Mouse (Mus musculus) hindbrain, embryonic 12.5 days (tissue): ENCODE data around the gene Fam118a. TPM values are rescaled to one million over a fixed set of nuclear protein-coding genes. Genes with fewer than 3 reads are reported as not detected.
"Not testable (repeated sequence)": the region's sequence is repeated elsewhere in the genome, so short reads cannot be mapped to it uniquely, and the experiment has no call there.

Experiments used
- ATAC-seq: fragments of 200-750 bp; cut with Nextera tagmentation; 2 replicates; pipeline ENCODE4 v1.8.0; 2017; ENCODE audit warnings: moderate TSS enrichment; ENCODE audit not compliant: low FRiP score
- H3K27ac ChIP-seq: fragments of 300-500 bp; sonication (generic); 2 replicates; pipeline ENCODE4 v1.5.1; 2016; ENCODE audit warnings: mild to moderate bottlenecking
- H3K27me3 ChIP-seq: fragments of 300-500 bp; sonication (generic); 2 replicates; pipeline ENCODE4 v1.6.1; 2016; ENCODE audit warnings: mild to moderate bottlenecking
- H3K36me3 ChIP-seq: fragments of 300-500 bp; sonication (generic); 2 replicates; pipeline ENCODE4 v1.6.1; 2016; ENCODE audit warnings: mild to moderate bottlenecking
- H3K4me1 ChIP-seq: fragments of 300-500 bp; sonication (generic); 2 replicates; pipeline ENCODE4 v1.6.1; 2016
- H3K4me2 ChIP-seq: fragments of 300-500 bp; sonication (generic); replicated peaks from 2 replicates; pipeline ENCODE4 v1.6.1; 2016; ENCODE audit warnings: mild to moderate bottlenecking
- H3K4me3 ChIP-seq: fragments of 300-500 bp; sonication (generic); 2 replicates; pipeline ENCODE4 v1.5.1; 2016; ENCODE audit warnings: mild to moderate bottlenecking
- H3K9ac ChIP-seq: fragments of 300-500 bp; sonication (generic); 2 replicates; pipeline ENCODE4 v1.6.1; 2016; ENCODE audit warnings: mild to moderate bottlenecking, moderate library complexity
- H3K9me3 ChIP-seq: fragments of 300-500 bp; sonication (generic); replicated peaks from 2 replicates; pipeline ENCODE4 v1.6.1; 2016; ENCODE audit warnings: mild to moderate bottlenecking
- WGBS: fragments of 180-500 bp; shearing (Covaris S2); methylation state at CpG from one replicate; pipeline ENCODE4 v1.1.7; 2016; 5-methylcytosine and 5-hydroxymethylcytosine counted together
- polyA plus RNA-seq: library from polyadenylated mRNA; unstranded; fragments of >200 nt; fragmentation: Nextera tagmentation; extraction: Ambion mirVana; gene quantifications from 2 replicates; pipeline ENCODE4 v1.2.1, GENCODE M21; 2016

The Fam118a gene
- polyA plus RNA-seq = 22.2 and 24.5 TPM in 2 replicates

DNA sequence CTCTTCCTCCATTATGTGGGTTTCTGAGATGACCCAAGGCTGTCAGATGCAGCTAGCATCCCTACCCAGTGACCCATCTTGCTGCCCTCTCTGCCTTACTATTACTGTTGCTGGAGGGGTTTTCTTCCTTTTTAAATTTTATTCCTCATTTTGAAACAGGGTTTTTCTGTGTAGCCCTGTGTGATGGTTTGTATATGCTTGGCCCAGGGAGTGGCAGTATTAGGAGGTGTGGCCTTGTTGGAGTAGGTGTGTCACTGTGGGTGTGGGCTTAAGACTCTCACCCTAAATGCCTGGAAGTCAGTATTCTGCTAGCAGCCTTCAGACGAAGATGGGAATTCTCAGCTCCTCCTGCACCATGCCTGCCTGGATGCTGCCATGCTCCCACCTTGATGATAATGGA is at the start of gene Fam118a:
Fam118a (plus strand) TSS at position 301 of the 400 bp plus-strand sequence.
- not testable (repeated sequence) for H3K4me1 ChIP-seq, ATAC-seq, H3K27ac ChIP-seq, H3K27me3 ChIP-seq, H3K9me3 ChIP-seq, H3K36me3 ChIP-seq, H3K4me2 ChIP-seq, H3K4me3 ChIP-seq, H3K9ac ChIP-seq
- WGBS = 52% methylated on average over 1 of the region's 1 CpGs

- H3K36me3 ChIP-seq = peaks cover 3% of the 10 kb centered on the region; the same call in 1 of the 2 replicates
- no peak overlapping the region for H3K27ac ChIP-seq
- no peaks in the 10 kb centered on the region for H3K9me3 ChIP-seq
- ATAC-seq = no peak
- no peak overlapping the region for H3K4me3 ChIP-seq
- H3K27me3 ChIP-seq = no peaks in the 10 kb centered on the region
- H3K4me2 ChIP-seq = no peak overlapping the region
- H3K9ac ChIP-seq = no peak overlapping the region
- peaks cover 25% of the 10 kb centered on the region for H3K4me1 ChIP-seq
- 89% methylated on average over 9 of the region's 9 CpGs for WGBS
These were observed 47.0 kb upstream of the Fam118a start for GRCm38 (mm10) chr15:84981609-84982313.

DNA sequence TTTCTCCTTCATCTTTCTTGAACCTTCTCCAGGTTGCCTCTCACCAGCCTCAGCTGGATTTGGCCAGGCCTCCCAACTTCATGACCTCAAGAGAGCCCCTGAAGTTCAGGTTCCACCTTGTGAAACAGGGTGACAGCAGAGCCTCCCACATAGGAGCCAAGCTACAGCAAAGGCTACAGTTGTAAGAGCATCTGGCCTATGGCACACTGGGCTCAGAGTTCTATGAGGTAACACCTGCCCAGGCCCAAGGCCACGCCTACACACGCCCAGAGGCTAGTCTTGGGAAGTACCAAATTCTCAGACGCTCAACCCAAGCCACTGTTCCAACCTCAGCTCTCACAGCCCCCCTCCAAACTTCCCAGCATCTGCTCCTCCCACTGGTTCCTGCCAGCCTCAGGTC is 45.9 kb upstream of the Fam118a start:
- no peak overlapping the region for H3K9ac ChIP-seq
- peaks cover 24% of the 10 kb centered on the region for H3K4me1 ChIP-seq
- H3K36me3 ChIP-seq = peaks cover 3% of the 10 kb centered on the region; the same call in 1 of the 2 replicates
- no peak overlapping the region for H3K4me3 ChIP-seq
- no peaks in the 10 kb centered on the region for H3K27me3 ChIP-seq
- H3K9me3 ChIP-seq = no peaks in the 10 kb centered on the region
- no peak overlapping the region for H3K27ac ChIP-seq
- 85% methylated on average over 3 of the region's 3 CpGs for WGBS
- ATAC-seq = no peak
- no peak overlapping the region for H3K4me2 ChIP-seq

- Histone ChIP-seq H3K27ac (no peak overlapping the region), H3K9ac (no peak overlapping the region), H3K9me3 (no peaks in the 10 kb centered on the region), H3K4me3 (no peak overlapping the region), H3K4me2 (no peak overlapping the region), H3K4me1 (peaks cover 27% of the 10 kb centered on the region), H3K36me3 (peaks cover 3% of the 10 kb centered on the region; the same call in 1 of the 2 replicates), H3K27me3 (no peaks in the 10 kb centered on the region)
- 85% methylated on average over 7 of the region's 7 CpGs for WGBS
- ATAC-seq = no peak
These were observed 45.0 kb upstream of the Fam118a start for GRCm38 (mm10) chr15:84983721-84984120.

DNA sequence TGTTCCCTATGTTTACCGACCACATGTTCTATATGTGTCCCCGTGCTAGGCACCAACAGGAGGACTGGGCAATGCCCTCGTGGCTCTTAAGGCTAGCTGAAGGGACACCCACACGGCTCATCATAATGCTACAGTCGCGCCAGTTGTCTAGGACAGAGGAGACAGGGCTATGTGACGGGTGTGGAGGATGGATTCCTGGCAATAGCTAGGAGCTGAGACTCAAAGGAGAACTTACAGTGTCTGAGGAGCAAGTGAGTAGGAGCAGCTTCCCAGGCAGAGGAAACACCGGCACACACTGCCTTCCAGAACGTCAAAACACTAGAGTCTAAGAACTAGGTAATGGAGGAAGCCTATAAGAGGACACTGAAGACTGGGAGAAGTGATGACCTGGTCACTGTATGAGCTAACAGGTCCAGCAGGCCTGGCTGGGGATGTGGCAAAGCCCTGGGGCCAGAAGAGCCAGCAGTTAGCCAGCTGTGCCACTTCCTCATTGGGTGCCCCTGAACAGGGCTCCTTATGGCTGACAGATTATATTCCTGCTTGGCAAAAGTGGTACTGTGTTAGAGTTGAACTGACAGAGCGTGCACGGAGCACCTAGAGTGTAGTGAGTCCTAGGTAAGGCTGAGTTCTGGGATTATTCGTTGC is 43.1 kb upstream of the Fam118a start:
- Histone ChIP-seq H3K36me3 (peaks cover 3% of the 10 kb centered on the region; the same call in 1 of the 2 replicates), H3K27ac (no peak overlapping the region; the same call in 1 of the 2 replicates), H3K9ac (no peak overlapping the region; the same call in 1 of the 2 replicates), H3K4me3 (no peak overlapping the region), H3K27me3 (0 out of 2 replicates have a peak, but pooled peaks cover 2% of the 10 kb centered on the region), H3K9me3 (no peaks in the 10 kb centered on the region), H3K4me1 (peaks cover 25% of the 10 kb centered on the region), H3K4me2 (peak overlapping the region; percentile 78)
- no peak for ATAC-seq
- 89% methylated on average over 12 of the region's 12 CpGs for WGBS

- H3K4me2 ChIP-seq = peak overlapping the region; percentile 78
- no peak overlapping the region for H3K27ac ChIP-seq
- 0 out of 2 replicates have a peak, but pooled peaks cover 2% of the 10 kb centered on the region for H3K27me3 ChIP-seq
- WGBS = 72% methylated on average over 4 of the region's 4 CpGs
- no peak for ATAC-seq
- H3K9ac ChIP-seq = peak overlapping the region; percentile 90
- H3K36me3 ChIP-seq = peaks cover 3% of the 10 kb centered on the region; the same call in 1 of the 2 replicates
- peak overlapping the region; percentile 88 for H3K4me3 ChIP-seq
- H3K9me3 ChIP-seq = no peaks in the 10 kb centered on the region
- peaks cover 25% of the 10 kb centered on the region for H3K4me1 ChIP-seq
These were observed 42.4 kb upstream of the Fam118a start for GRCm38 (mm10) chr15:84986171-84987019.

- Histone ChIP-seq H3K9me3 (no peaks in the 10 kb centered on the region), H3K4me2 (peak overlapping the region; percentile 78), H3K4me3 (peak overlapping the region; percentile 88), H3K4me1 (peaks cover 25% of the 10 kb centered on the region), H3K27me3 (0 out of 2 replicates have a peak, but pooled peaks cover 2% of the 10 kb centered on the region), H3K36me3 (peaks cover 3% of the 10 kb centered on the region; the same call in 1 of the 2 replicates), H3K9ac (peak overlapping the region; percentile 90), H3K27ac (peak overlapping the region; percentile 77)
- ATAC-seq = peak; percentile 79
- WGBS = under 1% methylated on average over 43 of the region's 53 CpGs
These were observed 41.5 kb upstream of the Fam118a start for GRCm38 (mm10) chr15:84987020-84987815.

DNA sequence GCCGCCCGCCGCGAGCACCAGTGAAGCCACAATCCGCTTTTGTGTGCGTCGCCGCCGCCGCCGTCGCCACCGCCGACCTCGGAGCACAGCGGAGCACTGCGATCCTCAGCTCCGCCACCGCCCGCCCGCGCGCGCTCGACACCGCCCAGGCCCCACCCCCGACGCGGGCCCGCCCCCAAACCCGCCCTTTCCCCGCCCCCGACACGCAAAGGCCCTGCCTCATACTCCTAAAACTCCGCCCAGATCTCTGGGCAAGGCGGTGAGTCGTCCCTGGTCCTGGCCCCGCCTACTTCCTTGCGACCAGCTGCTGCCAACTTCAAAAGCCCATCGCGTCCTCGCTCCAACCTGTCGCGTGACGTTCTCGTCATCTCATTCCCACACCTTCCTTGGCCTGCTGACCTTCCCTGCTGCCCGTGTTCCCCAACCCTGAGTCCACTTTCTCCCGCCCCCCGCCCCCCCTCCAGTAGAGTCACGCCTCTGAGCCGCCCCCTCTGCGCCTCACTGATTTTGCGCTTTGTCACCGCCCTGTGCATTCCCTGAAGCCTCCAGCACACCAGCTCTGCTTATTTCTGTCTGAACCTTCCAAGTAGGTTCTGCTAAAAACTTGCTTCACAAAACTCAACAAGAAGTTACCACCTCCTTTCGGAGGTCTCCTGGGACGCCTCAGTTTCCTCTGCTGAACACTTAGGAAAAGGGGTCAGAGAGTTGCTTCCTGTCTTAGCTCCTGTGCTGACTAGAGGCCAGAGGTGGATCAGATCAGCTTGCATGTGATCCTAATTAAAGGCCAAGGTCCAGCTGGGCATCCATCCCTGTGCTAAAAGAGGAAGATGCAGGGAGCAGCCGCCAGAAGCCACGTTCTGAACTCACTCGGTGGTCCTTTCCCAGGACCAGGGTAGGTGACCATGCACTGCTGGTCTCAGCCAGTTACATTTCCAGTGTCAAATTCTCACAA is 40.6 kb upstream of the Fam118a start, which contains the start of gene 5031439G07Rik:
5031439G07Rik (minus strand) TSS at position 678 of the 952 bp plus-strand sequence.
- peaks cover 3% of the 10 kb centered on the region; the same call in 1 of the 2 replicates for H3K36me3 ChIP-seq
- peak within 1 kb of the TSS; percentile 90 for H3K9ac ChIP-seq
- under 1% methylated on average over 46 of the region's 59 CpGs for WGBS
- peak within 1 kb of the TSS; percentile 77 for H3K27ac ChIP-seq
- H3K4me3 ChIP-seq = peak within 1 kb of the TSS; percentile 88
- peaks cover 25% of the 10 kb centered on the region for H3K4me1 ChIP-seq
- H3K9me3 ChIP-seq = no peaks in the 10 kb centered on the region
- peak; percentile 90 for ATAC-seq
- H3K4me2 ChIP-seq = peak within 1 kb of the TSS; percentile 78
- 0 out of 2 replicates have a peak, but pooled peaks cover 2% of the 10 kb centered on the region for H3K27me3 ChIP-seq

DNA sequence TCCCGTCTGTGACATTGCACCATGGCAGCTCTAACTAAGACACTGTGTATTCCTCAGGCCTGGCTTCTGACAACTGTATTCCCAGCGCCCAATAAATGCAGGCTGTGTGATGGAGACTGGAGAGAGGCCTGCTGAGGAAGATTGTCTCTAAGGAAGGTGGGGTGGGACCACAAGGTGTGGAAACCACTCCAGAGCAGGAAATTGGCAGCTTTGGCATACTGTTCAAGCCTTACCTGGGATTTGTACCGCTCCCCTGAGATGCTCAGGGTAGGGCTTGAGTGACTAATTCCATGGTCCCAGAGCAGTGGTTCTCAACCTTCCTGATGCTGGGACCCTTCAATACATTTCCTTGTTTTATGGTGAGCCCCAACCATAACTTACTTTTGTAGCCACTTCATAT is 39.6 kb upstream of the Fam118a start:
- Histone ChIP-seq H3K36me3 (no peaks in the 10 kb centered on the region; the same call in 1 of the 2 replicates), H3K4me1 (peaks cover 21% of the 10 kb centered on the region), H3K4me3 (no peak overlapping the region), H3K4me2 (no peak overlapping the region), H3K27ac (no peak overlapping the region), H3K9ac (no peak overlapping the region), H3K9me3 (no peaks in the 10 kb centered on the region), H3K27me3 (0 out of 2 replicates have a peak, but pooled peaks cover 2% of the 10 kb centered on the region)
- ATAC-seq = no peak
- WGBS = 76% methylated on average over 3 of the region's 3 CpGs

GRCm38 (mm10) chr15:84989771-84990170 is 39.0 kb upstream of the Fam118a start:
- 64% methylated on average over 7 of the region's 7 CpGs for WGBS
- no peak overlapping the region for H3K4me2 ChIP-seq

More at GRCm38 (mm10) chr15:84989771-84990170, 39.0 kb upstream of the Fam118a start:
- Histone ChIP-seq H3K4me1 (peaks cover 22% of the 10 kb centered on the region), H3K36me3 (no peaks in the 10 kb centered on the region), H3K9ac (no peak overlapping the region), H3K27ac (no peak overlapping the region), H3K27me3 (0 out of 2 replicates have a peak, but pooled peaks cover 2% of the 10 kb centered on the region), H3K9me3 (no peaks in the 10 kb centered on the region), H3K4me3 (no peak overlapping the region)
- no peak for ATAC-seq
